Mouse (Mus musculus) liver, adult 2 months (tissue): ENCODE results near the gene Ramac.

ENCODE experiments used
- CTCF ChIP-seq: fragments of 200-500 bp; IDR thresholded peaks from 2 replicates; pipeline ENCODE4 v1.5.1; 2011; ENCODE audit warnings: low read depth, low read length, control low read depth
- POLR2A ChIP-seq: fragments of 200-500 bp; IDR thresholded peaks from 2 replicates; pipeline ENCODE4 v1.6.1; 2011; ENCODE audit warnings: low read length, control low read depth; ENCODE audit not compliant: insufficient read depth; ENCODE audit errors: extremely low read depth

DNA sequence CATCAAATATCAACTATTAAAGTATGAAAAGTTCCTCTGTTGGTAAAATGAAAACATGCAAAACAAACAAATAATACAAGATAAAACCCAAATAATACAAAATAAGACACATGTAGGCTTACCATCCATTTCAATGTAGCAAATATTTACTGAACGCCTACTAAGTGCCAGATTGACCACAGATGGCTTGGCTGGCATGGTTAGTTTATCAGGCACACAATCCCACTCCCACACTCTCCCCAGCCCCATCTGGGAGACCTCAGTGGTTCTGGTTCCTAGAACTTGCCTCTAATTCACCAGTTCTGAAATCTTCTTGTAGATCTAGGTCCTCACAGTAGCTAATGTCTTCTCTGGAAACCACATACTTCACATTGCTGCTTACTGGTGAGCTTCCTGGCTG lies 44.1 kb upstream of the Ramac start:
- no peak for TF ChIP-seq POLR2A
- no peak for TF ChIP-seq CTCF
